Mouse (Mus musculus): ENCODE measurements around the gene C130073F10Rik. TPM values are rescaled to one million over a fixed set of nuclear protein-coding genes. Genes with fewer than 3 reads are reported as not detected.
"Not testable (repeated sequence)": the region's sequence is repeated elsewhere in the genome, so short reads cannot be mapped to it uniquely, and the experiment has no call there.

C130073F10Rik gene
- polyA plus RNA-seq (2012; fragmentation: generic; extraction: Trizol), result 0.04 TPM
- long read RNA-seq, experiment 1, result 0 reads
- long read RNA-seq, experiment 2, result 0 reads

DNA sequence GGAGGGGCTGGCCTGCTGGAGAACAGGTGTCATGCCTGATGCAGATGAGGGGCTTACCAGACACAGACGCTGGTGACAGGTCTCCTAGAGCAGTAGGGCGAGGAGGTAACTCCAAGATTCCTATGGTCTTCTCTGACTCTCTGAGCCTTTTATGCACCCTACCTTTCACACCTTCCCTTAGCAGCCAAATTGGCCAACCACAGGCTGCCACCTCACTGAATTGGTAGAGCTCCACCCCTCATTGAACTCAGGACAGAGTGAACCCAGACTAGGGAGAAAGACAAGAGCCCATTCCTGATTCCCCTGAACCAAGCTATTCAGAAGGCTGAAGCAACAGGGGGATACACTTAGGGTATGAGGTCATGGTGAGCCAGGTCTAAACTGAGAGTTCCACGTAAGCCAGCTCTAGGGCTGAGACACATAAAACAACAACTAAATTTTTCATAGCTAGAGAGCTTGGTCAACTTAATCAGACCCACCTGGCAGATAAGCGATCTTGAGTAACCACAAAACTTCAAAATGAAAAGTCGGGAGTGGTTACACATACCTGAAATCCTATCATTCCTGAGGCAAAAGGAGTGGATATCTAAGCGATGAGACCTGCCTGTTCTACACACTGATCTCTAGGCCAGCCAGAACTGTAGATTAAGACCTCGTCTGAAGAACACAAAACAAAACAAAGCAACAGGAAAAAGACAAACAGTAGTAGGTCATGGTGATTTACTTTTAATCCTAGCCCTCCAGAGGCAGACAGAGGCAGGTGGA, at the start of gene C130073F10Rik:
Gene C130073F10Rik, minus strand, starts transcription at position 134 of the 765 bp plus-strand sequence.
- Histone ChIP-seq H3K79me2 (ENCODE audit: control insufficient read depth, insufficient read depth) (no peaks in the 10 kb centered on the region), H3K27me3 (ENCODE audit: control insufficient read depth, insufficient read depth, insufficient read length) (no peaks in the 10 kb centered on the region), H3K4me3 (ENCODE audit: insufficient read depth, poor library complexity, severe bottlenecking) (no peak within 1 kb of the TSS), H3K36me3 (ENCODE audit: control insufficient read depth, insufficient read depth) (no peaks in the 10 kb centered on the region), H3K79me3 (ENCODE audit: low read depth) (no peaks in the 10 kb centered on the region), H3ac (ENCODE audit: control insufficient read depth, insufficient read length, low read depth) (no peak within 1 kb of the TSS)
- TF ChIP-seq MYOD1 (IDR thresholded peaks at IDR 0.05; ENCODE audit: control insufficient read depth, insufficient read length, low read depth), result no peak
- no peak for TF ChIP-seq FOSL1 (IDR thresholded peaks at IDR 0.05; ENCODE audit: insufficient read depth, low read length, poor library complexity, severe bottlenecking)
- TF ChIP-seq CTCF (IDR thresholded peaks at IDR 0.05; ENCODE audit: control insufficient read depth, insufficient read depth, insufficient read length), result no peak
- no peak for TF ChIP-seq MYOG (IDR thresholded peaks at IDR 0.05; ENCODE audit: control insufficient read depth, extremely low read depth, insufficient read length)
- TF ChIP-seq CEBPB (IDR thresholded peaks at IDR 0.05; ENCODE audit: low read depth), result no peak
- no peak for TF ChIP-seq MAX (IDR thresholded peaks at IDR 0.05)

GRCm38 (mm10) chr4:101940107-101940506, 46.5 kb upstream of the C130073F10Rik start, which contains the start of gene Gm12794:
TSS of gene Gm12794 (plus strand) at chr4:101940407.
- not testable (repeated sequence) for H3K4me3 ChIP-seq (ENCODE audit: insufficient read depth, poor library complexity, severe bottlenecking); H3ac ChIP-seq (ENCODE audit: control insufficient read depth, insufficient read length, low read depth); H3K79me3 ChIP-seq (ENCODE audit: low read depth); H3K27me3 ChIP-seq (ENCODE audit: control insufficient read depth, insufficient read depth, insufficient read length); H3K79me2 ChIP-seq (ENCODE audit: control insufficient read depth, insufficient read depth); H3K36me3 ChIP-seq (ENCODE audit: control insufficient read depth, insufficient read depth)

DNA sequence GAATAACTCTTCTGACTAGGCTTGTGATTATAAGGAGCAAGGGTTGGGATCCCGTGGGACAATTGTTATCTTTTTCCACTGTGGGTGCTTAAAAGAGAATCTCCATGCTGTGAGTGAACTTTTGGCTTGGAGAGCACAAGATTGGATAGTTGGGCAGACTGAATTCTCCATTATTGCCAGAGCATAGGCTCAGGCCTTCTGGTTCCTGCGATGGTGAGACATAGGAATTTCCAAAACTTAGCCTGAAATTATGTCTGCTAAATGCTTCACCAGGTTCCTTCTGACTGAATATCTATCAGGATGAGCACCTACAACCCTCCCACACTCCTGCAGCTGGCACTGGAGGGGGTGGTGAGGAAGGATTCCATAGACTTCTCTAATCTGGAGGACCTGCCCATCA, 15.2 kb upstream of the C130073F10Rik start, which contains the start of gene Gm12800:
Gene Gm12800, plus strand, starts transcription at position 301 of the 400 bp plus-strand sequence.
- H3K27me3 ChIP-seq (ENCODE audit: control insufficient read depth, insufficient read depth, insufficient read length); H3K79me2 ChIP-seq (ENCODE audit: control insufficient read depth, insufficient read depth); H3K4me3 ChIP-seq (ENCODE audit: insufficient read depth, poor library complexity, severe bottlenecking): not testable (repeated sequence)

DNA sequence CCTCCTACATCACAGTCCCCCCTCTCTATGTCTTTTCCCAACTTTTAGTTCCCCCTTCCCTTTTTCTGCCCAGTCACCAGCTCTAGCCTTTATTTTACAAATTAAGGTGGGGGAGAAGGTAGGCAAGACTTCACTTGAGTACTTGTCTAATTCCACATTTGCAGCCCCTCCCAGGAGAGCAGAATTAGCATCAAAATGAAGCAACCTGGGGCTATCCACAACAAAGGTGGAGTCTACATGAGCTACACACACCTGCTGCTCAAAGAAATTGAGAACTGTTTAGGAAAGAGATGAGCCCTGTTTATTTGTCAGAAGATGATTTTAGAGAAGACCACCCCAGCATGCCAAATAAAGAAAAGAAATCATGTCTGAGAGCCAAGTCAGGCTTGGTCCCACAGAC, 4.2 kb downstream of the C130073F10Rik start:
- TF ChIP-seq FOSL1 (IDR thresholded peaks at IDR 0.05; ENCODE audit: insufficient read depth, low read length, poor library complexity, severe bottlenecking) (no peak), CTCF (IDR thresholded peaks at IDR 0.05; ENCODE audit: control insufficient read depth, insufficient read depth, insufficient read length) (no peak), CEBPB (IDR thresholded peaks at IDR 0.05; ENCODE audit: low read depth) (no peak), USF1 (IDR thresholded peaks at IDR 0.05; ENCODE audit: low read depth) (no peak), MYOD1 (IDR thresholded peaks at IDR 0.05; ENCODE audit: control insufficient read depth, insufficient read length, low read depth) (no peak), MAX (IDR thresholded peaks at IDR 0.05) (no peak), MYOG (IDR thresholded peaks at IDR 0.05; ENCODE audit: control insufficient read depth, extremely low read depth, insufficient read length) (no peak)
- no peaks in the 10 kb centered on the region for H3K36me3 ChIP-seq (ENCODE audit: control insufficient read depth, insufficient read depth)

More for the DNA sequence above, 15.2 kb upstream of the C130073F10Rik start, which contains the start of gene Gm12800:
- not testable (repeated sequence) for H3K36me3 ChIP-seq (ENCODE audit: control insufficient read depth, insufficient read depth); H3K79me3 ChIP-seq (ENCODE audit: low read depth); H3ac ChIP-seq (ENCODE audit: control insufficient read depth, insufficient read length, low read depth)

GRCm38 (mm10) chr4:101883641-101884040, 9.9 kb downstream of the C130073F10Rik start:
- Histone ChIP-seq H3K27me3 (ENCODE audit: control insufficient read depth, insufficient read depth, insufficient read length) (no peaks in the 10 kb centered on the region), H3K36me3 (ENCODE audit: control insufficient read depth, insufficient read depth) (no peaks in the 10 kb centered on the region), H3K79me2 (ENCODE audit: control insufficient read depth, insufficient read depth) (no peaks in the 10 kb centered on the region), H3K79me3 (ENCODE audit: low read depth) (no peaks in the 10 kb centered on the region), H3K4me3 (ENCODE audit: insufficient read depth, poor library complexity, severe bottlenecking) (no peak overlapping the region), H3ac (ENCODE audit: control insufficient read depth, insufficient read length, low read depth) (no peak overlapping the region)
- TF ChIP-seq MAX (IDR thresholded peaks at IDR 0.05) (no peak), CTCF (IDR thresholded peaks at IDR 0.05; ENCODE audit: control insufficient read depth, insufficient read depth, insufficient read length) (no peak), MYOD1 (IDR thresholded peaks at IDR 0.05; ENCODE audit: control insufficient read depth, insufficient read length, low read depth) (no peak), USF1 (IDR thresholded peaks at IDR 0.05; ENCODE audit: low read depth) (no peak), CEBPB (IDR thresholded peaks at IDR 0.05; ENCODE audit: low read depth) (no peak), FOSL1 (IDR thresholded peaks at IDR 0.05; ENCODE audit: insufficient read depth, low read length, poor library complexity, severe bottlenecking) (no peak), MYOG (IDR thresholded peaks at IDR 0.05; ENCODE audit: control insufficient read depth, extremely low read depth, insufficient read length) (no peak)

More for the DNA sequence above, 4.2 kb downstream of the C130073F10Rik start:
- no peak overlapping the region for H3K4me3 ChIP-seq (ENCODE audit: insufficient read depth, poor library complexity, severe bottlenecking)
- H3K79me2 ChIP-seq (ENCODE audit: control insufficient read depth, insufficient read depth), result no peaks in the 10 kb centered on the region
- H3ac ChIP-seq (ENCODE audit: control insufficient read depth, insufficient read length, low read depth), result no peak overlapping the region
- H3K79me3 ChIP-seq (ENCODE audit: low read depth), result no peaks in the 10 kb centered on the region
- no peaks in the 10 kb centered on the region for H3K27me3 ChIP-seq (ENCODE audit: control insufficient read depth, insufficient read depth, insufficient read length)

GRCm38 (mm10) chr4:101875687-101876086, 17.9 kb downstream of the C130073F10Rik start:
- not testable (repeated sequence) for H3K79me3 ChIP-seq (ENCODE audit: low read depth); H3K79me2 ChIP-seq (ENCODE audit: control insufficient read depth, insufficient read depth); H3ac ChIP-seq (ENCODE audit: control insufficient read depth, insufficient read length, low read depth); H3K4me3 ChIP-seq (ENCODE audit: insufficient read depth, poor library complexity, severe bottlenecking); H3K36me3 ChIP-seq (ENCODE audit: control insufficient read depth, insufficient read depth); H3K27me3 ChIP-seq (ENCODE audit: control insufficient read depth, insufficient read depth, insufficient read length)

GRCm38 (mm10) chr4:101872031-101872430, 21.6 kb downstream of the C130073F10Rik start:
- H3K79me3 ChIP-seq (ENCODE audit: low read depth); H3K36me3 ChIP-seq (ENCODE audit: control insufficient read depth, insufficient read depth); H3K4me3 ChIP-seq (ENCODE audit: insufficient read depth, poor library complexity, severe bottlenecking); H3ac ChIP-seq (ENCODE audit: control insufficient read depth, insufficient read length, low read depth); H3K79me2 ChIP-seq (ENCODE audit: control insufficient read depth, insufficient read depth); H3K27me3 ChIP-seq (ENCODE audit: control insufficient read depth, insufficient read depth, insufficient read length): not testable (repeated sequence)
